Mouse (Mus musculus) heart, adult 9 months (tissue): ENCODE data around the gene Prkar1a.

ENCODE experiments used
- DNase-seq, 2 experiments: peaks; one replicate each; pipeline ENCODE4 v3.0.0; 2022; ENCODE audit warnings: low spot score in 2 of 2

The Prkar1a gene

GRCm38 (mm10) chr11:109649206-109649605 is at the start of gene Prkar1a:
TSS of gene Prkar1a (plus strand) at chr11:109649405.
- peak in 1 of 2 experiments; percentile 31 for DNase-seq

GRCm38 (mm10) chr11:109607600-109607999 is 41.6 kb upstream of the Prkar1a start:
- DNase-seq, result no peak

GRCm38 (mm10) chr11:109608976-109609625 is 40.1 kb upstream of the Prkar1a start:
- peak in 1 of 2 experiments; percentile 35 for DNase-seq

GRCm38 (mm10) chr11:109610046-109610794 is 39.0 kb upstream of the Prkar1a start:
- peak in 1 of 2 experiments; percentile 26 for DNase-seq

- no peak for DNase-seq
These were observed 38.4 kb upstream of the Prkar1a start for GRCm38 (mm10) chr11:109610795-109611302.

GRCm38 (mm10) chr11:109611303-109612149 is 37.7 kb upstream of the Prkar1a start, which contains the start of gene Wipi1:
TSS of gene Wipi1 (minus strand) at chr11:109611967.
- peak; percentile 99 for DNase-seq

GRCm38 (mm10) chr11:109612871-109613529 is 36.2 kb upstream of the Prkar1a start:
- no peak for DNase-seq

GRCm38 (mm10) chr11:109615286-109615685 is 33.9 kb upstream of the Prkar1a start:
- DNase-seq, result no peak

GRCm38 (mm10) chr11:109616352-109616751 is 32.9 kb upstream of the Prkar1a start:
- no peak for DNase-seq

- peak in 1 of 2 experiments; percentile 35 for DNase-seq
These were observed 32.4 kb upstream of the Prkar1a start for GRCm38 (mm10) chr11:109616766-109617165.

- DNase-seq, result peak in 1 of 2 experiments; percentile 31
These were observed 30.1 kb upstream of the Prkar1a start for GRCm38 (mm10) chr11:109619055-109619454.

GRCm38 (mm10) chr11:109620356-109620755 is 28.8 kb upstream of the Prkar1a start:
- no peak for DNase-seq

GRCm38 (mm10) chr11:109621183-109621582 is 28.0 kb upstream of the Prkar1a start:
- peak in 1 of 2 experiments; percentile 42 for DNase-seq

- peak; percentile 51 to 66 for DNase-seq
These were observed 26.6 kb upstream of the Prkar1a start for GRCm38 (mm10) chr11:109622518-109623037.

- no peak for DNase-seq
These were observed 26.0 kb upstream of the Prkar1a start for GRCm38 (mm10) chr11:109623238-109623637.

- no peak for DNase-seq
These were observed 21.6 kb upstream of the Prkar1a start for GRCm38 (mm10) chr11:109627648-109628047.

- DNase-seq, result no peak
These were observed 21.1 kb upstream of the Prkar1a start for GRCm38 (mm10) chr11:109628099-109628498.

GRCm38 (mm10) chr11:109629021-109629521 is 20.1 kb upstream of the Prkar1a start:
- peak; percentile 66 to 68 for DNase-seq

GRCm38 (mm10) chr11:109634928-109635327 is 14.3 kb upstream of the Prkar1a start:
- no peak for DNase-seq

GRCm38 (mm10) chr11:109635871-109636395 is 13.3 kb upstream of the Prkar1a start:
- DNase-seq, result no peak
